ENCODE assay signal across 7 mouse cellular contexts in the genomic region with DNA sequence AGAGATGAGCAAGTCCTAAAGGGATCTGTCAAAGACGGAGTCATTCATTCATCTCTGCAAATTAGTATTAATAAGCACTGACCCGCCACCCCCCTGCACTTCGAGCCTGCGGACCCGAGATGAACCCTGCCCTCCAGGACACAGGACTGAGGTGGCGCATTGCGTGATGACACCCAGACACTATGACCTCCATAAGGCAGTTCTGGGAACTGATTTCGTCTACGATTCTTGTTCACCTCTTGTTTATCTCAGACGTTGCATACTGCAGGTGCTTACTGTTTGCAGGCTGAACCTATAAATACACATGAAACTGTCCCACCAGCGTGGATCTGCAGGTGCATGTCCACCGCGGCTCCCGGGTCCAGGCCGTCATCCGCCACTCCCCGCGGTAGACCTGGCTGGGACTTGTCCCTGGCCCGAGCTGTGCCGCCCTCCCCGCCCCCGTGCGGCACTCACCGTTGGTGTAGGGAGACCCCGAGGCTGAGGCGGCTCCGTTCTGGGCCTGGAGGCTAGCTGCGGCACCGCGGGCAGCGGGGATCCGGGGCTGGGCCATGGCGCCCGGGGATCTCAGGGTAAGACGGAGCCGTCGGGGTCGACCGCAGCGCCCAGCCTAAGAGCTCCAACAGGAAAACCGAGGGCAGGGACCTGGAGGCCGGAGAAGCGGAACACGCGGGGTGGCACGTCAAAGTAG. TPM values are rescaled to one million over a fixed set of nuclear protein-coding genes. Genes with fewer than 3 reads are reported as not detected.
DNase-seq lines count a peak whose midpoint lies in the region; ATAC-seq and TF ChIP-seq lines count a peak whose summit lies in the region.

No protein-coding gene starts in this region.

- H3K9me3 ChIP-seq in forebrain, embryonic 16.5 days (ENCODE audit: control insufficient read depth, low read length) = no peaks in the 10 kb centered on the region
- no peaks in the 10 kb centered on the region for H3K9me3 ChIP-seq in kidney, postnatal 0 days (replicated peaks; ENCODE audit: low read length)

- H3K9ac ChIP-seq in forebrain, embryonic 16.5 days (replicated peaks; ENCODE audit: low read depth, low read length) = peak overlapping the region; percentile 91
- peak overlapping the region; percentile 94 for H3K9ac ChIP-seq in kidney, postnatal 0 days (ENCODE audit: low read depth, low read length)

- H3K4me3 ChIP-seq in forebrain, embryonic 16.5 days (replicated peaks; ENCODE audit: low read length) = peak overlapping the region; percentile 94
- peak overlapping the region; percentile 99 for H3K4me3 ChIP-seq in kidney, postnatal 0 days (replicated peaks; ENCODE audit: low read depth, low read length)

- 0 out of 2 replicates have a peak, but pooled peaks have one; percentile 6 for TF ChIP-seq CTCF in kidney, postnatal 0 days (IDR thresholded peaks at IDR 0.05; ENCODE audit: low read depth)

- H3K4me1 ChIP-seq in forebrain, embryonic 16.5 days (replicated peaks; ENCODE audit: control insufficient read depth, insufficient read depth, low read length) = peaks cover 16% of the 10 kb centered on the region
- 0 out of 2 replicates have a peak, but pooled peaks cover 6% of the 10 kb centered on the region for H3K4me1 ChIP-seq in kidney, postnatal 0 days (replicated peaks; ENCODE audit: insufficient read depth, low read length)

- no peaks in the 10 kb centered on the region; the same call in 1 of the 2 replicates for H3K27me3 ChIP-seq in forebrain, embryonic 16.5 days (replicated peaks; ENCODE audit: control insufficient read depth, insufficient read depth, low read length)
- no peaks in the 10 kb centered on the region for H3K27me3 ChIP-seq in kidney, postnatal 0 days (ENCODE audit: insufficient read depth, low read length)

- no peaks in the 10 kb centered on the region for H3K36me3 ChIP-seq in forebrain, embryonic 16.5 days (ENCODE audit: control insufficient read depth, insufficient read depth)
- H3K36me3 ChIP-seq in kidney, postnatal 0 days (ENCODE audit: insufficient read depth, low read length) = no peaks in the 10 kb centered on the region

- DNase-seq in retina, postnatal 1 day = peak; percentile 29
- no peak for DNase-seq in retina, embryonic 14.5 days (ENCODE audit: low spot score)
- peak; percentile 19 to 66 for DNase-seq in adrenal gland, postnatal 36 days
- DNase-seq in kidney, postnatal 0 days (ENCODE audit: low spot score) = peak; percentile 5
- DNase-seq in thymus, postnatal 4 days = peak; percentile 76

- peak overlapping the region; percentile 43 for H3K27ac ChIP-seq in forebrain, embryonic 16.5 days (ENCODE audit: low read length)
- peak overlapping the region; percentile 77 for H3K27ac ChIP-seq in kidney, postnatal 0 days

- peak; percentile 76 for ATAC-seq in forebrain, embryonic 16.5 days
- peak; percentile 68 for ATAC-seq in kidney, postnatal 0 days (replicated peaks; ENCODE audit: low FRiP score, low read depth)
- ATAC-seq in megakaryocyte-erythroid progenitor cell, adult 5-6 weeks (replicated peaks; ENCODE audit: low FRiP score, low TSS enrichment, poor library complexity, severe bottlenecking) = peak; percentile 47

- WGBS in forebrain, embryonic 16.5 days = under 1% methylated on average over 46 of the region's 46 CpGs
- WGBS in kidney, postnatal 0 days = 1% methylated on average over 46 of the region's 46 CpGs

- peak overlapping the region; percentile 92 for H3K4me2 ChIP-seq in forebrain, embryonic 16.5 days (ENCODE audit: low read length)
- peak overlapping the region; percentile 89 for H3K4me2 ChIP-seq in kidney, postnatal 0 days (ENCODE audit: low read length)

RNA-seq across cellular contexts. Expression of a gene that starts 7.7 kb away (rescaled TPM):
- total RNA-seq in adrenal gland, postnatal 36 days (2021) = 10 to 100 TPM; 33.9 to 34.9 TPM
- polyA plus RNA-seq in forebrain, embryonic 16.5 days (2015; fragmentation: Nextera tagmentation; extraction: Ambion mirVana) = 11.8 and 14.6 TPM in 2 replicates
- 10.6 and 10.9 TPM in 2 replicates for polyA plus RNA-seq in kidney, postnatal 0 days (2015; fragmentation: Nextera tagmentation; extraction: Ambion mirVana)
- total RNA-seq in megakaryocyte-erythroid progenitor cell, adult 5-6 weeks (2014; fragmentation: Nextera tagmentation) = 23.5 and 30.5 TPM in 2 replicates
- 6.2 and 6.5 TPM in 2 replicates for total RNA-seq in megakaryocyte-erythroid progenitor cell, adult 5-6 weeks (2017)

RNA-seq across cellular contexts. Expression of a gene that starts 7.7 kb away (rescaled TPM):
- total RNA-seq in adrenal gland, postnatal 36 days (2021) = 100 to 1,000 TPM in 1 of 2 experiments, 10 to 100 TPM in 1; 95.5 to 112 TPM
- 158 and 160 TPM in 2 replicates for polyA plus RNA-seq in forebrain, embryonic 16.5 days (2015; fragmentation: Nextera tagmentation; extraction: Ambion mirVana)
- polyA plus RNA-seq in kidney, postnatal 0 days (2015; fragmentation: Nextera tagmentation; extraction: Ambion mirVana) = 154 and 156 TPM in 2 replicates
- total RNA-seq in megakaryocyte-erythroid progenitor cell, adult 5-6 weeks (2014; fragmentation: Nextera tagmentation) = 63.9 and 74.0 TPM in 2 replicates
- total RNA-seq in megakaryocyte-erythroid progenitor cell, adult 5-6 weeks (2017) = 62.2 and 85.3 TPM in 2 replicates
